Mouse (Mus musculus): Measurements from ENCODE around the gene Slc36a3. TPM values are rescaled to one million over a fixed set of nuclear protein-coding genes. Genes with fewer than 3 reads are reported as not detected.
"Not testable (repeated sequence)": the region's sequence is repeated elsewhere in the genome, so short reads cannot be mapped to it uniquely, and the experiment has no call there.

The Slc36a3 gene
- total RNA-seq, 2 experiments from 2014 or later = not detected

GRCm38 (mm10) chr11:55147423-55147822, 4.1 kb downstream of the Slc36a3 start:
- no peak for DNase-seq
- intact Hi-C loops (cut with DNase I) = no loop called here

- intact Hi-C loops (cut with DNase I) = no loop called here
- no peak for DNase-seq
Measured at GRCm38 (mm10) chr11:55146855-55147254, 4.7 kb downstream of the Slc36a3 start.

GRCm38 (mm10) chr11:55144011-55144410, 7.5 kb downstream of the Slc36a3 start:
- intact Hi-C loops (cut with DNase I) = no loop called here
- no peak for DNase-seq

- no peak for DNase-seq
- intact Hi-C loops (cut with DNase I) = no loop called here
Measured at GRCm38 (mm10) chr11:55141502-55141901, 10.0 kb downstream of the Slc36a3 start.

- DNase-seq = no peak
- intact Hi-C loops (cut with DNase I) = no loop called here
Measured at GRCm38 (mm10) chr11:55137646-55138045, 13.9 kb downstream of the Slc36a3 start.

GRCm38 (mm10) chr11:55136770-55137547, 14.5 kb downstream of the Slc36a3 start:
- DNase-seq = no peak
- intact Hi-C loops (cut with DNase I) = no loop called here

GRCm38 (mm10) chr11:55134871-55135270, 16.6 kb downstream of the Slc36a3 start:
- intact Hi-C loops (cut with DNase I) = no loop called here
- no peak for DNase-seq

- intact Hi-C loops (cut with DNase I) = no loop called here
- no peak for DNase-seq
Measured at GRCm38 (mm10) chr11:55134407-55134806, 17.1 kb downstream of the Slc36a3 start.

- DNase-seq = no peak
- intact Hi-C loops (cut with DNase I) = no loop called here
Measured at GRCm38 (mm10) chr11:55133204-55133603, 18.3 kb downstream of the Slc36a3 start.

GRCm38 (mm10) chr11:55131946-55132345, 19.6 kb downstream of the Slc36a3 start:
- intact Hi-C loops (cut with DNase I) = no loop called here
- DNase-seq = no peak

- intact Hi-C loops (cut with DNase I) = no loop called here
- DNase-seq = no peak
Measured at GRCm38 (mm10) chr11:55131077-55131742, 20.3 kb downstream of the Slc36a3 start.

GRCm38 (mm10) chr11:55128411-55128810, 23.1 kb downstream of the Slc36a3 start:
- intact Hi-C loops (cut with DNase I) = no loop called here
- DNase-seq = no peak

GRCm38 (mm10) chr11:55127937-55128336, 23.6 kb downstream of the Slc36a3 start:
- intact Hi-C loops (cut with DNase I) = no loop called here
- DNase-seq = no peak

GRCm38 (mm10) chr11:55126663-55127062, 24.8 kb downstream of the Slc36a3 start:
- intact Hi-C loops (cut with DNase I) = no loop called here
- no peak for DNase-seq

- intact Hi-C loops (cut with DNase I) = no loop called here
- no peak for DNase-seq
Measured at GRCm38 (mm10) chr11:55121430-55121829, 30.1 kb downstream of the Slc36a3 start.

- intact Hi-C loops (cut with DNase I) = no loop called here
- DNase-seq = no peak
Measured at GRCm38 (mm10) chr11:55120821-55121271, 30.7 kb downstream of the Slc36a3 start.

GRCm38 (mm10) chr11:55120279-55120678, 31.2 kb downstream of the Slc36a3 start:
- no peak for DNase-seq
- intact Hi-C loops (cut with DNase I) = no loop called here

- intact Hi-C loops (cut with DNase I) = no loop called here
- no peak for DNase-seq
Measured at GRCm38 (mm10) chr11:55117031-55117430, 34.5 kb downstream of the Slc36a3 start.

- intact Hi-C loops (cut with DNase I) = no loop called here
- DNase-seq = no peak
Measured at GRCm38 (mm10) chr11:55116004-55116403, 35.5 kb downstream of the Slc36a3 start.

GRCm38 (mm10) chr11:55114291-55114690, 37.2 kb downstream of the Slc36a3 start:
- DNase-seq = no peak
- intact Hi-C loops (cut with DNase I) = no loop called here

- intact Hi-C loops (cut with DNase I); DNase-seq: not testable (repeated sequence)
Measured at GRCm38 (mm10) chr11:55113861-55114250, 37.7 kb downstream of the Slc36a3 start.
